Mouse (Mus musculus) bone marrow, adult 2 months (tissue): ENCODE measurements at regions not wholly inside any gene's neighbourhood (a gene's known extent, or its start where the extent isn't known, plus 50 kb on each side); places are given as distances from the start of the nearest gene placed in this dataset.

Experiments
- H3K27ac ChIP-seq: fragments of 200-500 bp; 2 replicates; pipeline ENCODE4 v1.5.1; 2012; ENCODE audit warnings: low read depth, mild to moderate bottlenecking, control low read depth, inconsistent platforms, low read length; ENCODE audit not compliant: control insufficient read depth, poor library complexity, insufficient read depth
- H3K4me1 ChIP-seq: fragments of 200-500 bp; 2 replicates; pipeline ENCODE4 v1.6.1; 2011; ENCODE audit warnings: low read length; ENCODE audit not compliant: control insufficient read depth, insufficient read depth
- H3K4me3 ChIP-seq: fragments of 200-500 bp; replicated peaks from 2 replicates; pipeline ENCODE3; 2011; ENCODE audit warnings: mild to moderate bottlenecking, low read depth, low read length, control low read depth; ENCODE audit not compliant: control insufficient read depth
- CTCF ChIP-seq: fragments of 200-500 bp; IDR thresholded peaks from 2 replicates; pipeline ENCODE4 v1.5.1; 2011; ENCODE audit warnings: low read length, control low read depth; ENCODE audit not compliant: control insufficient read depth, insufficient read depth
- POLR2A ChIP-seq: fragments of 200-500 bp; IDR thresholded peaks from 2 replicates; pipeline ENCODE4 v1.6.1; 2011; ENCODE audit warnings: low read depth, mild to moderate bottlenecking, control low read depth, low read length, borderline replicate concordance; ENCODE audit not compliant: control insufficient read depth
- WGBS: fragments of 180-500 bp; shearing (Covaris S2); methylation state at CpG from one replicate; pipeline ENCODE4 v1.1.7; 2018; 5-methylcytosine and 5-hydroxymethylcytosine counted together

- Histone ChIP-seq H3K27ac (no peak overlapping the region), H3K4me1 (peaks cover 10% of the 10 kb centered on the region), H3K4me3 (no peak overlapping the region)
- no peak for TF ChIP-seq CTCF
- TF ChIP-seq POLR2A, result no peak
- WGBS, result 76% methylated on average over 15 of the region's 15 CpGs
Observed at GRCm38 (mm10) chr2:173334856-173335595, 58.7 kb upstream of the Pmepa1 start.

DNA sequence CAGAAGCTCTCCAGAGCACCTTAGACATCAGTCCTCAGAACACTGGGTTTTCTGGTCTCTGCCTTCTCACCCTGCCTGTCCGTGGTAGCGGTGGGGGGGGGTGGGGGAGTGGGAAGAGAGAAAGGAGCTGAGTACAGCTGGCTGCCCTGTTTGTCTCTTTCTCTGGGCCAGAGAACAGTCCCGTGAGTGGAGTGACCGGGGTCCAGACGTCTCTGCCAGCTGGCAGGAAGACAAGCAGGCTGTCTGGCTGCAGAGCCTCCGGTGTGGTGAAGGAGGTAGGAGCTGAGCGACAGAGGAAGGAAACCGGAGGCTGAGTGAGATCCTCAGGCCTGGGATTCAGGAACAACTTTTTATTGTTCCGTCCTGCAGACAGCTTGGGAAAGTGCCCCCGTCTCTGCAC, 59.5 kb upstream of the Pmepa1 start:
- H3K27ac ChIP-seq, result no peak overlapping the region
- WGBS, result 3% methylated on average over 10 of the region's 10 CpGs
- H3K4me3 ChIP-seq, result no peak overlapping the region
- peaks cover 10% of the 10 kb centered on the region for H3K4me1 ChIP-seq
- no peak for TF ChIP-seq CTCF
- no peak for TF ChIP-seq POLR2A

- 3% methylated on average over 5 of the region's 5 CpGs for WGBS
Observed at GRCm38 (mm10) chr2:173337666-173338065, 61.3 kb upstream of the Pmepa1 start.

DNA sequence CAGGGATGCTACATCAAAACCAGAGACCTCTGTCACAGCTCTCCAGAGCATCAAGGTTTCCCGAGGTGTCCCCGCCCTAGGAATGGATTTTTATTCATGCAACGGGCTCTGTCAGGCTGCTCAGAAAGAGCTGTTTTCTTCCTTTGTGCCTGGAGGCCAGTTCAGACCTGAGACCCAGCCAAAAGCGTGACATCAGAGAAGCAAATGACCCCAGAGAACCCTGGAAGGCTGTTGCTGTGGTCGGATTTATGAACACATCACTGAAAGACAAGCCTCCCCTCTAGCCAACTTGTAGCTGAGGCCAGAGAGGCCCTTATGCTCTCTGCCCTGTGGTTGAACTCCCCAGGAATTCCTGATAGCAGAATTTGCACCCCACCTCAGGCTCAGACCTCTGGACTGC, 62.3 kb upstream of the Pmepa1 start:
- TF ChIP-seq POLR2A, result no peak
- TF ChIP-seq CTCF, result no peak
- peaks cover 10% of the 10 kb centered on the region for H3K4me1 ChIP-seq
- no peak overlapping the region for H3K4me3 ChIP-seq
- H3K27ac ChIP-seq, result no peak overlapping the region
- WGBS, result 80% methylated on average over 5 of the region's 5 CpGs

More at GRCm38 (mm10) chr2:173337666-173338065, 61.3 kb upstream of the Pmepa1 start:
- no peak overlapping the region for H3K4me3 ChIP-seq
- TF ChIP-seq CTCF, result no peak
- TF ChIP-seq POLR2A, result no peak
- peaks cover 10% of the 10 kb centered on the region for H3K4me1 ChIP-seq
- no peak overlapping the region for H3K27ac ChIP-seq

DNA sequence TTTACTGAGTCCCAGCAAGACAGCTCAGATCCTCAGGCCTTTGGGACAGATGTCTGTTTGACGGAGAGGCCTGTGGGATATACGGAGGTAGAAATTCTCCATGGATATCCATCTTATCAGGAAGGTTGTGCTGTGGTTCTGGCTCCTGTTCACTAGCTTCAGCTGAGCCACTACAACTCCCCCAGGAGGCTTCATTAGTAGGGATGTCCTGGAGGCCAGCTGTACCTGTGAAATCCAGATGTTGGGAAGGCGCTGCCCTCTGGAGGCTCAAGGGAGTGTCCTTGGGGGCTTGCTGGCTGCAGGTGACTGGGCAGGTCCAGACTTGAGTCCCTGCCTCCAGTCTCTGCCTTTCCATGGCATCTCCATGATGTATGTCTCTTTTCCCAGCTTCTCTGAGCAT, 62.9 kb upstream of the Pmepa1 start:
- Histone ChIP-seq H3K4me1 (peaks cover 10% of the 10 kb centered on the region), H3K27ac (no peak overlapping the region), H3K4me3 (no peak overlapping the region)
- 84% methylated on average over 3 of the region's 3 CpGs for WGBS
- TF ChIP-seq POLR2A (no peak), CTCF (no peak)

DNA sequence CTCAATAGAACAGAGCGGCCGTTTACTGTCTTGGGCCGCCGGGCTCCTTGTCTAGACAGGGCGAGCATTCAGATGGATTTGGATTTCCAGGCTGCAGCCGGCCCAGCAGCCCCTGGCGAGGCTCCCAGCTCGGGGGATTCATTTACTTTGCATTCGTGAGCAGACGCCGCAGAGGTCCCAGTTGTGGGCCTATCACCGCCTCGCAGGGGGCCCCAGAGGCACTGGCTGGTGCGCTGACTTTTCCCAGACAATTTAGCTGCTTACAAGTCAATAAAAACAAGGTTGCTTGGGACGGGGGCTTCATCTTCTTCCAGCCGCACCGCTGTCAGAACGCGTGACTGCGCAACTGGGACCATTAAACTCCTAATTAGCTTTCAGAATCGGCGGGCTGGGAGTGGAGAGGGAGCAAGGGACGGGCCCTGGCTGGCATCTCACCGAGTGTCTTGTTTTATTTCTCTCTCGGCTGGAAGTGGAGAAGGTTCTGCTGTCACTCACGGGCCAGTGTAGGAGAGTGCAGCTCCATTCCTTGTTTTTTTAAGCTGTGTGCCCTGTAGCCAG, 63.8 kb upstream of the Pmepa1 start:
- Histone ChIP-seq H3K4me3 (no peak overlapping the region), H3K4me1 (peaks cover 10% of the 10 kb centered on the region), H3K27ac (no peak overlapping the region)
- no peak for TF ChIP-seq POLR2A
- TF ChIP-seq CTCF, result no peak
- WGBS, result 81% methylated on average over 26 of the region's 26 CpGs

- TF ChIP-seq POLR2A, result no peak
- no peak for TF ChIP-seq CTCF
- no peak overlapping the region for H3K27ac ChIP-seq
- no peak overlapping the region for H3K4me3 ChIP-seq
- H3K4me1 ChIP-seq, result no peaks in the 10 kb centered on the region
- 62% methylated on average over 16 of the region's 16 CpGs for WGBS
Observed at GRCm38 (mm10) chr2:173342605-173343260, 66.4 kb upstream of the Pmepa1 start.

- WGBS, result 82% methylated on average over 2 of the region's 2 CpGs
- Histone ChIP-seq H3K4me1 (no peaks in the 10 kb centered on the region), H3K4me3 (no peak overlapping the region), H3K27ac (no peak overlapping the region)
- TF ChIP-seq CTCF (no peak), POLR2A (no peak)
Observed at GRCm38 (mm10) chr2:173343665-173344064, 67.3 kb upstream of the Pmepa1 start.

DNA sequence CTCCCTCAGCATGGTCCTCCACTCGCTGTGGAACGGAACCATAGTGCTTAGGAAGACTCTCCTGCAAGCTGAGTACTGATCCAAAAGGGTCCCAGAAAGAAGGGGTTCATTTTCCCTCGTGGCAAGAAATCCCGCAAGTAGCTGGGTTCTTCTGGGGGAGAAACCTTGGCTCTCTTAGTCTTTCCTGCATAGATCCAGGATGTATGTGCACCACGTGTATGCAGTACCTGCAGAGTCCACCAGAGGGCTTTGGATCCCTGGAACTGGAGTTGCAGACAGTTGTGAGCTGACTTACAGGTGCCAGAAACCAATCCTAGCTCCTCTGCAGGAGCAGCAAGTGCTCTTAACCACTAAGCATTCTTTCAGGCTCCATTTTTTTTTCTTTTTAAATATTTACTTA, 67.9 kb upstream of the Pmepa1 start:
- Histone ChIP-seq H3K4me1 (no peaks in the 10 kb centered on the region), H3K27ac (no peak overlapping the region), H3K4me3 (no peak overlapping the region)
- 88% methylated on average over 5 of the region's 5 CpGs for WGBS
- TF ChIP-seq POLR2A (no peak), CTCF (no peak)
